Mouse (Mus musculus) lung, postnatal 25 days (tissue): Measurements from ENCODE around the gene Celf1.
A peak's percentile ranks its signal among the peaks of the same experiment; 100 is the strongest.
"Not testable (repeated sequence)": the region's sequence is repeated elsewhere in the genome, so short reads cannot be mapped to it uniquely, and the experiment has no call there.

Experiments used
- DNase-seq: peaks from one replicate; pipeline ENCODE4 v3.0.0; 2022; ENCODE audit warnings: low spot score

Gene Celf1

GRCm38 (mm10) chr2:90940233-90941229 is at the start of gene Celf1:
TSS of gene Celf1 (plus strand) at chr2:90940382.
- DNase-seq = peak; percentile 80

- DNase-seq = no peak
Measured at GRCm38 (mm10) chr2:90893673-90894298, 46.4 kb upstream of the Celf1 start.

GRCm38 (mm10) chr2:90894299-90894677 is 45.9 kb upstream of the Celf1 start:
- not testable (repeated sequence) for DNase-seq

GRCm38 (mm10) chr2:90903398-90903797 is 36.8 kb upstream of the Celf1 start:
- DNase-seq = no peak

- DNase-seq = peak; percentile 89
Measured at GRCm38 (mm10) chr2:90904076-90904855, 35.9 kb upstream of the Celf1 start, which contains the start of the genes Kbtbd4 and Ndufs3. TSS of gene Kbtbd4 (plus strand) at chr2:90904740. TSS of gene Ndufs3 (minus strand) at chr2:90904827.

- DNase-seq = no peak
Measured at GRCm38 (mm10) chr2:90904856-90905224, 35.3 kb upstream of the Celf1 start.

GRCm38 (mm10) chr2:90906721-90907120 is 33.5 kb upstream of the Celf1 start:
- no peak for DNase-seq

GRCm38 (mm10) chr2:90910861-90911260 is 29.3 kb upstream of the Celf1 start:
- no peak for DNase-seq

GRCm38 (mm10) chr2:90911668-90912067 is 28.5 kb upstream of the Celf1 start:
- no peak for DNase-seq

- DNase-seq = no peak
Measured at GRCm38 (mm10) chr2:90913671-90914070, 26.5 kb upstream of the Celf1 start.

- DNase-seq = no peak
Measured at GRCm38 (mm10) chr2:90915516-90915915, 24.7 kb upstream of the Celf1 start.

GRCm38 (mm10) chr2:90916560-90917232 is 23.5 kb upstream of the Celf1 start:
- no peak for DNase-seq

- peak; percentile 67 for DNase-seq
Measured at GRCm38 (mm10) chr2:90917233-90917998, 22.8 kb upstream of the Celf1 start.

GRCm38 (mm10) chr2:90917999-90918698 is 22.0 kb upstream of the Celf1 start:
- no peak for DNase-seq

- no peak for DNase-seq
Measured at GRCm38 (mm10) chr2:90921178-90921577, 19.0 kb upstream of the Celf1 start.

- DNase-seq = no peak
Measured at GRCm38 (mm10) chr2:90922636-90923035, 17.5 kb upstream of the Celf1 start.

- no peak for DNase-seq
Measured at GRCm38 (mm10) chr2:90928566-90928965, 11.6 kb upstream of the Celf1 start.

GRCm38 (mm10) chr2:90931829-90932228 is 8.4 kb upstream of the Celf1 start:
- DNase-seq = no peak

GRCm38 (mm10) chr2:90932273-90932672 is 7.9 kb upstream of the Celf1 start:
- DNase-seq = no peak

GRCm38 (mm10) chr2:90938362-90938761 is 1.8 kb upstream of the Celf1 start:
- no peak for DNase-seq
